Mouse (Mus musculus) liver, adult 2 months (tissue): ENCODE data around the gene Prodh2.

ENCODE experiments used
- CTCF ChIP-seq: fragments of 200-500 bp; IDR thresholded peaks from 2 replicates; pipeline ENCODE4 v1.5.1; 2011; ENCODE audit warnings: low read depth, low read length, control low read depth
- POLR2A ChIP-seq: fragments of 200-500 bp; IDR thresholded peaks from 2 replicates; pipeline ENCODE4 v1.6.1; 2011; ENCODE audit warnings: low read length, control low read depth; ENCODE audit not compliant: insufficient read depth; ENCODE audit errors: extremely low read depth

DNA sequence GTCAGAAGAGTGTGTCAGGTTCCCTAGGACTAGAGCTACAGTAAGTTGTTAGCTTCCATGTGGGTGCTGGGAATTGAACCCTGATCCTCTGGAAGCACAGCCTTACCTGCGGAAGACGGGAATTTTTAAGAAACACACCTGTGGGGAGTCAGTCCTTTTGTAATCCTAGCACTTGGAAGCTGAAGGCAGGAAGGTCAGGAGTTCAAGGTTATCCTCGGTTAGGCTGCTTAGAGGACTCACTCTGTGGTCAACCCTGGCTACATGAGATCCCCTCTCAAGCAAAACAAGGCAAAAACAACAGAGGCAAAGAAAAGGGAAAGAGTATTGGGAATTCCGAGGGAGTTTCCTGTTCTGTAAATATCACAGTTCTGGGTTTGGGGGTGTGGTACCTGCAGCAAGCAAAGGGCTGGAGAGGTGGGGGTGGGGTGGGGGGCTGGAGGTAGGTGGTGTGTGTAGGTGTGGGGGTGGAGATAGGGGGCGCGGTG lies 28.6 kb upstream of the Prodh2 start:
- no peak for TF ChIP-seq CTCF
- no peak for TF ChIP-seq POLR2A
